Mouse (Mus musculus) inflammation-experienced regulatory T-cells, adult 6 months (primary cell): Measurements from ENCODE around the gene Pi4k2a. TPM values are rescaled to one million over a fixed set of nuclear protein-coding genes. Genes with fewer than 3 reads are reported as not detected.
A peak's percentile ranks its signal among the peaks of the same experiment; 100 is the strongest.

Source experiments
- ATAC-seq: one replicate; pipeline ENCODE4 v1.8.0; 2017
- polyA plus RNA-seq, 3 experiments: library from polyadenylated mRNA; unstranded; fragments of 100-300 nt; shearing (Covaris generic); gene quantifications; one replicate each; pipeline ENCODE4 v1.2.1; 2017

Gene Pi4k2a
- polyA plus RNA-seq, 3 experiments from 2014 or later, result 8.1 to 16.7 (median 11.9) TPM

DNA sequence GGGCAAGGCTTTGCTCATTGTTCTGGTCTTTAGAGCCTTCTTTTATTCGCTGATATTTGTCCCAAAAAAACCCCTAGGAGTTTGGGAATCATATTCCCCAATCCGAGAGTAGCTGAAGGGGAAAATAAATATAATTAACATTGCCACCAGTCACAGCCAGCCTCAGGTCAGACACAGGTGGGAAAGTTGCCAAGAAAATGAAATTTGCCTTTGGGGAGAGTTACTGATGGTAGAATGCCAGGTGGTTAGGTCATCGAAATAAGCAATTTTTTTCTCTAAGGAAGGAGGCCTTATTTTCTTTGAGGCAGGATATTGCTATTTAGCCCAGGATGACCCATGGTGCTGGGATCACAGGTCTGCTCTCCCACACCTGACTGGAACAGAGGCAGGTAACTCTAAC lies 76.5 kb downstream of the Pi4k2a start:
- ATAC-seq, result no peak

DNA sequence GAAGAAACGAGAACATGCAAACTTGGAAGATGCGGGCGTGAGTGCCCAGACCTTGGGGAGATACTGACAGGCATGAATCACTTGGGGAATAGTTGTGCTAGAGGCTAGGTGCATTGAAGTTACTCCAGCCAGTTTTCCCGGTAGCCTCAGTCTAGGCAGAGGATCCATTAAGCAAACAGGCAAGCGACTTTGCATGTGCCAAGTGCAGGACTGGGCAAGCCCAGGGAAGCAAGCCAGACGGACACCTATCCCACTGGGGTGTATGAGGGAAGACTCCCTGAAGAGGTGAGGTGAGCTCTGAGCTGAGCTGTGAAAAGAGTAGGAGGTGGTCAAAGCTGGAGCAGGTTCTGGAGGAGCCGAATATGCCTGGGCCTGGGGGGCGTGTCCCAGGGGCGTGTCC lies 77.2 kb downstream of the Pi4k2a start:
- no peak for ATAC-seq

- no peak for ATAC-seq
These were observed 79.2 kb downstream of the Pi4k2a start for GRCm38 (mm10) chr19:42169322-42169975.

DNA sequence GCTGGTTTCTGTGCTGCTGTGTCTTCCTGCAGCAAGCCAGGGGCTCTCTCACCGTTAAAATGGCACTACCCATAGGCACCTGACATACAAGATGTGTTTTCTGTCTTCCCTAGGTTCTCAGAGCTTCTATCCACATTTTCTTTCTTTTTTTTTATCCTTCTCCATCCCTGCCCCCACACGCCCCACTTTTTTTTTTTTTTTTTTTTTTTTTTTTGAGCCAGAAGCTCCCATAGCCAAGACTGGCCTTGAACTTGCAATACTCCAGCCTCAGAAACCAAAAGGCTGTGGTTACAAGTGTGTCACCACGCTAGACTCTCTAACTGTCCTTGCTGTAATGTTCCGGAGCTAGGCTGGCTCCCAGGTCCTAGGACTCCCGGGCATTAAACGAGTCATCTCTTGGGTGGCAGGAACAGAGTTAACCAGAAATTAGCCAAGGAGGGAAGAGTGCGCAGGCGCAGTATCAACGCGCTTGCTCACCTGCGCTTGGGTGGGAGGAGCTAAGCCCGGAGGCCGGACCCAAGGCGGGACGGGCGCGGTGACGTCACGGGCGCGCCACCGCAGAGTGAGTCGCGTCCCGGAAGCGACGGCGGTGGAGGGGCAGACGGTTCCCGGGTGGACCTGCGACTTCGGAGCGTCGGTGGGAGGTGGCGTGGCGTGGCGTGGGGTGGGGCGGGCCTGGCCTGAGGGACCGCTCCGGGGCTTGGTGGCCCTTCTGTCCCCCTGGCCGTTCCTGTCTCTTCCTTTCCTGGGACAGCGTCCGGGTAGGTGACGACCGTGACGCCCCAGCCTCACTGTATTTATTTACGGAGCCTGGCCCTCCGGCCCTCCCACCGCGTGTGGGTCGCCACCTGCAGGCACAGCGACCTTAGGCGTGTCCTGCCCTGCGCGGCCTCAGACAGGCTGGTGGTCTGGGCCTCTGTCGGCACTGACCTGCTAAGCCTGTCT lies 80.0 kb downstream of the Pi4k2a start:
- ATAC-seq, result peak; percentile 97

Other genes with a start within 250 kb of the Pi4k2a start
- gene Frat2, start 242.3 kb upstream of the Pi4k2a start, polyA plus RNA-seq, result 1 to 10 TPM in 2 of 3 experiments, under 1 TPM in 1; 0.33 to 1.5 (median 1.3) TPM
- 1 to 10 TPM; 5.9 to 8.6 (median 7.5) TPM for gene Rrp12, start 194.3 kb upstream of the Pi4k2a start, polyA plus RNA-seq
- 10 to 100 TPM; 52.3 to 81.2 (median 59.2) TPM for gene Pgam1, start 178.5 kb upstream of the Pi4k2a start, polyA plus RNA-seq
- gene Exosc1, start 157.0 kb upstream of the Pi4k2a start, polyA plus RNA-seq, result 10 to 100 TPM; 66.9 to 92.2 (median 92.1) TPM
- 10 to 100 TPM; 38.4 to 48.4 (median 43.2) TPM for gene Zdhhc16, start 157.0 kb upstream of the Pi4k2a start, polyA plus RNA-seq
- gene Mms19, start 109.3 kb upstream of the Pi4k2a start, polyA plus RNA-seq, result 10 to 100 TPM; 58.6 to 97.5 (median 79.2) TPM
- 1 to 10 TPM; 1.1 to 4.7 (median 3.9) TPM for gene Ubtd1, start 108.7 kb upstream of the Pi4k2a start, polyA plus RNA-seq
- gene Ankrd2, start 54.5 kb upstream of the Pi4k2a start, polyA plus RNA-seq, result not detected
- not detected for gene Hoga1, start 44.9 kb upstream of the Pi4k2a start, polyA plus RNA-seq
- gene 4933411K16Rik, start 38.2 kb upstream of the Pi4k2a start, polyA plus RNA-seq, result not detected
- gene Morn4, start 4.1 kb upstream of the Pi4k2a start, polyA plus RNA-seq, result under 1 TPM; 0.55 to 0.75 (median 0.65) TPM
- 10 to 100 TPM in 1 of 3 experiments, 1 to 10 TPM in 2; 6.1 to 12.0 (median 6.8) TPM for gene Avpi1, start 38.6 kb downstream of the Pi4k2a start, polyA plus RNA-seq
- 1 to 10 TPM; 2.9 to 8.7 (median 6.9) TPM for gene Marveld1, start 56.9 kb downstream of the Pi4k2a start, polyA plus RNA-seq
- gene Zfyve27, start 73.5 kb downstream of the Pi4k2a start, polyA plus RNA-seq, result 10 to 100 TPM; 12.1 to 18.8 (median 17.9) TPM
- gene Sfrp5, start 111.8 kb downstream of the Pi4k2a start, polyA plus RNA-seq, result not detected
- not detected for gene Golga7b, start 157.1 kb downstream of the Pi4k2a start, polyA plus RNA-seq